Mouse (Mus musculus) forebrain, embryonic 11.5 days (tissue): Measurements from ENCODE around the gene Myo10. TPM values are rescaled to one million over a fixed set of nuclear protein-coding genes. Genes with fewer than 3 reads are reported as not detected.

Experiments
- ATAC-seq: fragments of 200-750 bp; cut with Nextera tagmentation; replicated peaks from 2 replicates; pipeline ENCODE4 v1.8.0; 2017; ENCODE audit warnings: moderate TSS enrichment; ENCODE audit not compliant: low FRiP score
- DNase-seq: peaks from one replicate; pipeline ENCODE4 v3.0.0-alpha.2; 2017; ENCODE audit warnings: low spot score
- H3K27ac ChIP-seq: fragments of 300-500 bp; sonication (generic); 2 replicates; pipeline ENCODE4 v1.5.1; 2014; ENCODE audit warnings: low read depth, low read length
- H3K27me3 ChIP-seq: fragments of 300-500 bp; sonication (generic); 2 replicates; pipeline ENCODE4 v1.6.1; 2014; ENCODE audit warnings: mild to moderate bottlenecking, low read length, mixed read lengths; ENCODE audit not compliant: control insufficient read depth, insufficient read depth
- H3K36me3 ChIP-seq: fragments of 300-500 bp; sonication (generic); 2 replicates; pipeline ENCODE4 v1.6.1; 2014; ENCODE audit warnings: mild to moderate bottlenecking, low read length, moderate library complexity, mixed read lengths; ENCODE audit not compliant: control insufficient read depth, insufficient read depth
- H3K4me1 ChIP-seq: fragments of 300-500 bp; sonication (generic); replicated peaks from 2 replicates; pipeline ENCODE4 v1.6.1; 2014; ENCODE audit warnings: low read length, mixed read lengths; ENCODE audit not compliant: control insufficient read depth, insufficient read depth
- H3K4me2 ChIP-seq: fragments of 300-500 bp; sonication (generic); 2 replicates; pipeline ENCODE4 v1.6.1; 2014; ENCODE audit warnings: low read depth, mild to moderate bottlenecking, low read length, moderate library complexity, mixed read lengths; ENCODE audit not compliant: severe bottlenecking
- H3K4me3 ChIP-seq: fragments of 300-500 bp; sonication (generic); 2 replicates; pipeline ENCODE4 v1.5.1; 2014; ENCODE audit warnings: low read depth, low read length
- H3K9ac ChIP-seq: fragments of 300-500 bp; sonication (generic); 2 replicates; pipeline ENCODE4 v1.6.1; 2014; ENCODE audit warnings: low read length
- H3K9me3 ChIP-seq: fragments of 300-500 bp; sonication (generic); 2 replicates; pipeline ENCODE4 v1.6.1; 2016; ENCODE audit warnings: low read length, mixed read lengths; ENCODE audit not compliant: control insufficient read depth
- WGBS: fragments of 180-500 bp; shearing (Covaris S2); extraction: QIAGEN DNeasy Blood & Tissue Kit; methylation state at CpG from one replicate; pipeline ENCODE4 v1.1.7; 2014; 5-methylcytosine and 5-hydroxymethylcytosine counted together
- polyA plus RNA-seq: library from polyadenylated mRNA; unstranded; fragments of >200 nt; fragmentation: Nextera tagmentation; extraction: Ambion mirVana; gene quantifications from 2 replicates; pipeline ENCODE4 v1.2.1, GENCODE M21; 2014

Myo10 gene
- polyA plus RNA-seq, 1 experiment from 2014 or later, result 72.6 TPM

- Histone ChIP-seq H3K27me3 (no peaks in the 10 kb centered on the region), H3K36me3 (no peaks in the 10 kb centered on the region), H3K9ac (no peak overlapping the region), H3K27ac (no peak overlapping the region), H3K9me3 (no peaks in the 10 kb centered on the region), H3K4me1 (no peaks in the 10 kb centered on the region), H3K4me3 (no peak overlapping the region), H3K4me2 (no peak overlapping the region)
- ATAC-seq (no peak), DNase-seq (no peak)
- WGBS, result 82% methylated on average over 10 of the region's 10 CpGs
These were observed 206.1 kb downstream of the Myo10 start for GRCm38 (mm10) chr15:25828464-25828863.

- Histone ChIP-seq H3K27ac (no peak overlapping the region), H3K4me2 (no peak overlapping the region), H3K36me3 (no peaks in the 10 kb centered on the region), H3K9me3 (no peaks in the 10 kb centered on the region), H3K9ac (no peak overlapping the region), H3K4me3 (no peak overlapping the region), H3K4me1 (no peaks in the 10 kb centered on the region), H3K27me3 (no peaks in the 10 kb centered on the region)
- DNase-seq, result no peak
- WGBS, result 76% methylated on average over 2 of the region's 2 CpGs
- no peak for ATAC-seq
These were observed 208.1 kb downstream of the Myo10 start for GRCm38 (mm10) chr15:25830426-25830825.

- Histone ChIP-seq H3K9me3 (no peaks in the 10 kb centered on the region), H3K36me3 (no peaks in the 10 kb centered on the region), H3K27me3 (no peaks in the 10 kb centered on the region), H3K4me3 (no peak overlapping the region), H3K27ac (no peak overlapping the region), H3K9ac (no peak overlapping the region), H3K4me2 (no peak overlapping the region), H3K4me1 (no peaks in the 10 kb centered on the region)
- DNase-seq (no peak), ATAC-seq (no peak)
- 86% methylated on average over 2 of the region's 2 CpGs for WGBS
These were observed 212.0 kb downstream of the Myo10 start for GRCm38 (mm10) chr15:25834282-25834681.

GRCm38 (mm10) chr15:25834920-25835674 lies 212.8 kb downstream of the Myo10 start:
- Histone ChIP-seq H3K27me3 (no peaks in the 10 kb centered on the region), H3K36me3 (no peaks in the 10 kb centered on the region), H3K9me3 (no peaks in the 10 kb centered on the region), H3K27ac (no peak overlapping the region), H3K4me3 (no peak overlapping the region), H3K4me1 (no peaks in the 10 kb centered on the region), H3K4me2 (no peak overlapping the region), H3K9ac (no peak overlapping the region)
- WGBS, result 87% methylated on average over 17 of the region's 17 CpGs
- no peak for ATAC-seq
- no peak for DNase-seq

- peak overlapping the region; percentile 90 for H3K4me2 ChIP-seq
- 11% methylated on average over 16 of the region's 16 CpGs for WGBS
- peaks cover 5% of the 10 kb centered on the region; the same call in 1 of the 2 replicates for H3K4me1 ChIP-seq
- peak overlapping the region; percentile 82 for H3K9ac ChIP-seq
- DNase-seq (no peak), ATAC-seq (no peak)
- H3K27me3 ChIP-seq, result peaks cover 11% of the 10 kb centered on the region
- peak overlapping the region; percentile 71 for H3K4me3 ChIP-seq
- no peak overlapping the region for H3K27ac ChIP-seq
- H3K9me3 ChIP-seq, result no peaks in the 10 kb centered on the region
- no peaks in the 10 kb centered on the region for H3K36me3 ChIP-seq
These were observed 220.2 kb downstream of the Myo10 start for GRCm38 (mm10) chr15:25842462-25843085.

GRCm38 (mm10) chr15:25843086-25843991 lies 221.0 kb downstream of the Myo10 start, which contains the start of gene Retreg1:
Retreg1 (plus strand) TSS chr15:25843180.
- no peaks in the 10 kb centered on the region for H3K9me3 ChIP-seq
- H3K27me3 ChIP-seq, result peaks cover 11% of the 10 kb centered on the region
- peak within 1 kb of the TSS; percentile 82 for H3K9ac ChIP-seq
- H3K4me2 ChIP-seq, result peak within 1 kb of the TSS; percentile 90
- under 1% methylated on average over 60 of the region's 72 CpGs for WGBS
- peak within 1 kb of the TSS; percentile 71 for H3K4me3 ChIP-seq
- DNase-seq, result peak; percentile 79
- peak; percentile 85 for ATAC-seq
- no peak within 1 kb of the TSS for H3K27ac ChIP-seq
- H3K4me1 ChIP-seq, result peaks cover 5% of the 10 kb centered on the region; the same call in 1 of the 2 replicates
- no peaks in the 10 kb centered on the region for H3K36me3 ChIP-seq

GRCm38 (mm10) chr15:25844013-25844570 lies 221.8 kb downstream of the Myo10 start:
- H3K27ac ChIP-seq, result no peak overlapping the region
- H3K9ac ChIP-seq, result no peak overlapping the region
- no peak for DNase-seq
- H3K4me3 ChIP-seq, result peak overlapping the region; percentile 71
- H3K9me3 ChIP-seq, result no peaks in the 10 kb centered on the region
- 8% methylated on average over 11 of the region's 11 CpGs for WGBS
- H3K4me1 ChIP-seq, result peaks cover 5% of the 10 kb centered on the region; the same call in 1 of the 2 replicates
- H3K27me3 ChIP-seq, result peaks cover 11% of the 10 kb centered on the region
- H3K4me2 ChIP-seq, result peak overlapping the region; percentile 90
- H3K36me3 ChIP-seq, result no peaks in the 10 kb centered on the region
- ATAC-seq, result peak; percentile 22; the same call in 1 of the 2 replicates

GRCm38 (mm10) chr15:25844771-25845170 lies 222.4 kb downstream of the Myo10 start:
- Histone ChIP-seq H3K4me3 (no peak overlapping the region), H3K36me3 (no peaks in the 10 kb centered on the region), H3K9me3 (no peaks in the 10 kb centered on the region), H3K4me1 (peaks cover 5% of the 10 kb centered on the region; the same call in 1 of the 2 replicates), H3K27ac (no peak overlapping the region), H3K27me3 (peaks cover 11% of the 10 kb centered on the region), H3K4me2 (no peak overlapping the region), H3K9ac (no peak overlapping the region)
- ATAC-seq, result no peak
- WGBS, result 58% methylated on average over 4 of the region's 4 CpGs
- DNase-seq, result no peak
